Mouse (Mus musculus) ES-Bruce4 (cell line): ENCODE results near the gene Gtf2a1.

Experiments
- CTCF ChIP-seq: IDR thresholded peaks from one replicate; pipeline ENCODE4 v1.8.1; 2011; ENCODE audit warnings: low read depth, low read length
- EP300 ChIP-seq: IDR thresholded peaks from 2 replicates; pipeline ENCODE4 v1.6.1; 2011; ENCODE audit warnings: low read depth, low read length; ENCODE audit not compliant: insufficient read depth
- POLR2A ChIP-seq: IDR thresholded peaks from one replicate; pipeline ENCODE4 v1.8.1; 2011; ENCODE audit warnings: low read length; ENCODE audit not compliant: insufficient read depth

DNA sequence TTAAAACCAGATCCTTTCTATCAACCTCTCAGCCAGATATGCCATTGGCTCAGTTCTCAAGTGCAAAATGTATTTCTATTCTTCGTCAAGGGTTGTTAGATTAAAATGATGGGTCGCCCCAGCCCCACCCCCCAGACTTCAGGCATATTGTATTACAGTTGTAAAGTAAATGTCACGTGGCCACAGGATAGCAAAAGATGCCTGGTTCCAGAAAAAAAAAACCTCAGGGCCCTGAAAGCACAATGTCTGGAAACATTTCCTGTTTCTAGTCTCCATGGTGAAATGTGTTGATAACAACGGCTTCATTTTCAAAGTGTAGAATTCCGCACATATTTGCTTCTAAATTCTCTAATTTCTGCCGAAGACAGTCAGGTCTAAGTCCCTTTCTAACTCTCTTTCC lies 14.3 kb upstream of the Gtf2a1 start:
- no peak for TF ChIP-seq EP300
- TF ChIP-seq CTCF, result no peak
- no peak for TF ChIP-seq POLR2A
